Mouse (Mus musculus): Measurements from ENCODE around the gene Zfp346. TPM values are rescaled to one million over a fixed set of nuclear protein-coding genes. Genes with fewer than 3 reads are reported as not detected.

Gene Zfp346
- polyA plus RNA-seq, 1 experiment from 2014 or later = 32.5 TPM

DNA sequence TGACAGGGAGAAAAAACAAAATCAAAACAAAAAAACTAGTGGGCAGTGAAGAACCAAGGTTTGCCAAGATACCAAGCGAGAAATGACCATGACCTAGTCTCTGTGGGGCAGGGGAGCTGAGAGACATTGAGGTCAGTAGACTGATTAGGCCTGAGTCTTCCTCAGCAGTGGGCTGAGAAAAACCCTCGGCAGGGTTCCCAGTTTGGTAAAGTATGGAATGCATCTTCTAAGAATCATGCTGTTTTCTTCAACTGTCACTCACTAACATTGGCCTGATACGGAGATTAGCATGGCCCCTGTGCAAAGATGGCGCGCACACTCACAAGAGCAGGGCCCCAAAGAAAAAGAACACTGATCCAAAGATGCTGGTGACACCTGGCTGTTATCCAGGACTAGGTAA, 48.8 kb downstream of the Zfp346 start:
- Histone ChIP-seq H3K4me2 (replicated peaks) (no peak overlapping the region), H3K4me1 (0 out of 2 replicates have a peak, but pooled peaks cover 4% of the 10 kb centered on the region), H3K36me3 (no peaks in the 10 kb centered on the region), H3K27ac (no peak overlapping the region), H3K4me3 (no peak overlapping the region), H3K9ac (no peak overlapping the region), H3K9me3 (no peaks in the 10 kb centered on the region), H3K27me3 (peaks cover 31% of the 10 kb centered on the region)
- 89% methylated on average over 5 of the region's 5 CpGs for WGBS
- ATAC-seq (ENCODE audit: insufficient number of reproducible peaks, insufficient read depth, low FRiP score, low TSS enrichment) = no peak

DNA sequence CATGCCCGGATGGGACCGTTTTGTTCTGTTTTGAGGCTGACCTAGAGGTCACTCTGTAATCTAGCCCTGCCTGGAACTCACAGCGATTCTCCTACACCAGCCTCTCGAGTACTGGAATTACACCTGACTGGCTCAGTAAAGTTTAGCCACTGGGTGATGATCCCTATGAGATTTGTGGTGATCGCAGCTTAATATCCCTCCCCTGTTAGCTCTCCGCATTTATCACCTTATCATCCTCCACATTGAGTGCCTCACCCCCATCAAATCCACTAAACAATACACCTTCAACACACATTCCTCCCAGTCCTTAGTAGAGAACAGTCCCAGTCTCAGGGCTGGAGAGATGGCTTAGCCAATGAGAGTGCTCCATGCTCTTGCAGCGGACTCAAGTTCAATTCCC, 57.3 kb downstream of the Zfp346 start:
- Histone ChIP-seq H3K27ac (no peak overlapping the region), H3K27me3 (no peaks in the 10 kb centered on the region), H3K9ac (no peak overlapping the region), H3K4me1 (no peaks in the 10 kb centered on the region), H3K36me3 (no peaks in the 10 kb centered on the region), H3K4me3 (no peak overlapping the region), H3K4me2 (replicated peaks) (no peak overlapping the region), H3K9me3 (no peaks in the 10 kb centered on the region)
- ATAC-seq (ENCODE audit: insufficient number of reproducible peaks, insufficient read depth, low FRiP score, low TSS enrichment) = no peak
- 44% methylated on average over 7 of the region's 7 CpGs for WGBS

GRCm38 (mm10) chr13:55163553-55163952, 58.4 kb downstream of the Zfp346 start:
- no peak overlapping the region for H3K4me3 ChIP-seq

DNA sequence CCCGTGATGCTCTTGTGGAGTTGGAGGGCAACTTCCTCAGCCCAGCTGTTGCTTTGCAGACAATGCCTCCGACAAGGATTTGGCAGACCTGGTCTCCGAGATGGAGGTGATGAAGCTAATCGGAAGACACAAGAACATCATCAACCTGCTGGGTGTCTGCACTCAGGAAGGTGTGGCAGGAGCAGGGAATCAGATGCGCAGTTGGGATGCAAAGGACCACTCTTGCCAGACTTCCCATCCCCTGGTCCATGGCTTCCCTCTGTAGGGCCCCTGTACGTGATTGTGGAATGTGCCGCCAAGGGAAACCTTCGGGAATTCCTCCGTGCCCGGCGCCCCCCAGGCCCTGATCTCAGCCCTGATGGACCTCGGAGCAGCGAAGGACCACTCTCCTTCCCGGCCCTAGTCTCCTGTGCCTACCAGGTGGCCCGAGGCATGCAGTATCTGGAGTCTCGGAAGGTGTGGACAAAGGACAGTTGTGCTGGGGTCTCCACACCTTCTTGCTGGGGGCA, 60.8 kb downstream of the Zfp346 start:
- ATAC-seq (ENCODE audit: insufficient number of reproducible peaks, insufficient read depth, low FRiP score, low TSS enrichment) = no peak
- 85% methylated on average over 16 of the region's 16 CpGs for WGBS
- no peak overlapping the region for H3K27ac ChIP-seq

More at GRCm38 (mm10) chr13:55163553-55163952, 58.4 kb downstream of the Zfp346 start:
- no peaks in the 10 kb centered on the region for H3K4me1 ChIP-seq
- no peak overlapping the region for H3K9ac ChIP-seq
- no peak overlapping the region for H3K27ac ChIP-seq
- 62% methylated on average over 5 of the region's 5 CpGs for WGBS
- no peaks in the 10 kb centered on the region for H3K36me3 ChIP-seq
- no peaks in the 10 kb centered on the region for H3K9me3 ChIP-seq
- no peak for ATAC-seq (ENCODE audit: insufficient number of reproducible peaks, insufficient read depth, low FRiP score, low TSS enrichment)
- no peaks in the 10 kb centered on the region for H3K27me3 ChIP-seq
- H3K4me2 ChIP-seq (replicated peaks) = no peak overlapping the region

DNA sequence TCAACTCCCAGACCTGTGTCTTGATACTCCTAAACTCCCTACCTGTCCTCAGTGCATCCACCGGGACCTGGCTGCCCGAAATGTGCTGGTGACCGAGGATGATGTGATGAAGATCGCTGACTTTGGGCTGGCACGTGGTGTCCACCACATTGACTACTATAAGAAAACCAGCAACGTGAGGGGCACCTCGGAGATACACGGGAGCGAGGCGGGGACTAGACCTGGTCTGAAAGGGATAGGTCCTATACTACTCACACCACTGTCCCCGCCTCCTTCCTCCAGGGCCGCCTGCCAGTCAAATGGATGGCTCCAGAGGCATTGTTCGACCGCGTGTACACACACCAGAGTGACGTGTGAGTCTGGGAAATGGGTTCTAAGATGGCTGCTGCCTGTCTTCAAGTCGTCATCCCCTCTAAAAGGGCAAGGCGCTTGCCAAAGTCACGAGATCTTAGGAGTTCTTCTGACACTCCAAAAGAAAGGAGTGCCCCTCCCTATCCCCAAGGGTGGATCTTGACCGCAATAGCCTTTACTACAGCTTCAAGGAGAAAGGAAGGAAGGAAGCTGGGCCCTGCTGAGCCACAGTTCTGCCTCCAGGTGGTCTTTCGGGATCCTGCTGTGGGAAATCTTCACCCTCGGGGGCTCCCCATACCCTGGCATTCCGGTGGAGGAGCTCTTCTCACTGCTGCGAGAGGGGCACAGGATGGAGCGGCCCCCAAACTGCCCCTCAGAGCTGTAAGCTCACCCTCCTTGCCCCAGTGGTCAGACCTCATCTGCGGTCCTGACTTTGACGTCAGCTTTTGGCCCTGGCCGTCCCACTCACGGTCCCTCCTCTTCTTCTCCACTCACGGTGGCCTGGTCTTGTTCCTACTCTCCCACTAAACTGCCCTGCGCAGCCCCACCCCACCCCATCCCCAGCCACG, 62.0 kb downstream of the Zfp346 start:
- Histone ChIP-seq H3K4me3 (no peak overlapping the region), H3K9ac (no peak overlapping the region), H3K27ac (no peak overlapping the region), H3K4me2 (replicated peaks) (no peak overlapping the region), H3K36me3 (no peaks in the 10 kb centered on the region), H3K4me1 (peaks cover 18% of the 10 kb centered on the region), H3K9me3 (no peaks in the 10 kb centered on the region), H3K27me3 (no peaks in the 10 kb centered on the region)
- 84% methylated on average over 32 of the region's 32 CpGs for WGBS
- ATAC-seq (ENCODE audit: insufficient number of reproducible peaks, insufficient read depth, low FRiP score, low TSS enrichment) = no peak

More for the DNA sequence above, 60.8 kb downstream of the Zfp346 start:
- no peak overlapping the region for H3K4me3 ChIP-seq
- H3K4me1 ChIP-seq = peaks cover 7% of the 10 kb centered on the region
- H3K9ac ChIP-seq = no peak overlapping the region
- H3K9me3 ChIP-seq = no peaks in the 10 kb centered on the region
- H3K4me2 ChIP-seq (replicated peaks) = no peak overlapping the region
- H3K27me3 ChIP-seq = no peaks in the 10 kb centered on the region
- H3K36me3 ChIP-seq = no peaks in the 10 kb centered on the region

DNA sequence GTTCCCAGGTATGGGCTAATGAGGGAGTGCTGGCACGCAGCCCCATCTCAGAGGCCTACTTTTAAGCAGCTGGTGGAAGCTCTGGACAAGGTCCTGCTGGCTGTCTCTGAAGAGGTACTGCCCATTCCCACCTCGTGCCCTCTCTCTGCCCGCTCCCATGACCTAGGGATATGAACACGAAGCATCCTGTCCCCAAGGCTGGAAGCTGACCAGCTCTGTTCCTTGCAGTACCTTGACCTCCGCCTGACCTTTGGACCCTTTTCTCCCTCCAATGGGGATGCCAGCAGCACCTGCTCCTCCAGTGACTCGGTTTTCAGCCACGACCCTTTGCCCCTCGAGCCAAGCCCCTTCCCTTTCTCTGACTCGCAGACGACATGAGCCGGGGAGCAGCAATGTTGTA, 62.7 kb downstream of the Zfp346 start:
- no peak overlapping the region for H3K4me2 ChIP-seq (replicated peaks)
- H3K4me3 ChIP-seq = no peak overlapping the region
- no peak overlapping the region for H3K27ac ChIP-seq
- no peaks in the 10 kb centered on the region for H3K27me3 ChIP-seq
- no peaks in the 10 kb centered on the region for H3K36me3 ChIP-seq
- peaks cover 24% of the 10 kb centered on the region for H3K4me1 ChIP-seq
- no peak overlapping the region for H3K9ac ChIP-seq
- H3K9me3 ChIP-seq = no peaks in the 10 kb centered on the region
- ATAC-seq (ENCODE audit: insufficient number of reproducible peaks, insufficient read depth, low FRiP score, low TSS enrichment) = no peak
- 84% methylated on average over 11 of the region's 11 CpGs for WGBS

GRCm38 (mm10) chr13:55168255-55168654, 63.1 kb downstream of the Zfp346 start:
- no peaks in the 10 kb centered on the region for H3K9me3 ChIP-seq
- no peaks in the 10 kb centered on the region for H3K36me3 ChIP-seq
- no peak overlapping the region for H3K27ac ChIP-seq
- H3K4me2 ChIP-seq (replicated peaks) = no peak overlapping the region
- H3K4me1 ChIP-seq = peaks cover 24% of the 10 kb centered on the region
- ATAC-seq (ENCODE audit: insufficient number of reproducible peaks, insufficient read depth, low FRiP score, low TSS enrichment) = no peak
- no peaks in the 10 kb centered on the region for H3K27me3 ChIP-seq
- no peak overlapping the region for H3K4me3 ChIP-seq
- no peak overlapping the region for H3K9ac ChIP-seq
- WGBS = 92% methylated on average over 5 of the region's 5 CpGs

DNA sequence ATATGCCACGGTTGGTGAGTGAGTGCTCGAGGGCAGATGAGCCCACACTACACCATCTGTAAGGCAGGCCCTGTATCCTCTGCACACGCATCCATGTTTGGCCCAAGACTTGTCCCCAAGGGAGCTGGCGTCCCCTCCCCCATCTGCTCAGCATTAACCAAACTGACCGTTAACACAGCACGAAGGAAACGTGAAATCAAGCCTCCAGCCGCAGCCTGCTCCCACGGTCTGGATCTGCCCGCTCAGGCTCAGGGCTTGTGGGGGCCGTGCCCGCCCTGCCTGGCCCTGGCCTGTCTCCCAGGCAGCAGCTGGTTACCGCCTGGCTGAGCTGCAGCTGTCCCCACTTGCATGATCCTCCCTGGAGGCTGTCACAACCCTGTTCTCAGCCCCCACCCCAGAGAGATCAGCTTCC, 63.9 kb downstream of the Zfp346 start:
- H3K9me3 ChIP-seq = no peaks in the 10 kb centered on the region
- 51% methylated on average over 13 of the region's 13 CpGs for WGBS
- peak; percentile 67; the same call in 1 of the 2 replicates for ATAC-seq (ENCODE audit: insufficient number of reproducible peaks, insufficient read depth, low FRiP score, low TSS enrichment)
- no peak overlapping the region for H3K4me3 ChIP-seq
- no peaks in the 10 kb centered on the region for H3K27me3 ChIP-seq
- peaks cover 24% of the 10 kb centered on the region for H3K4me1 ChIP-seq
- no peak overlapping the region for H3K9ac ChIP-seq
- H3K36me3 ChIP-seq = no peaks in the 10 kb centered on the region
- no peak overlapping the region; the same call in 1 of the 2 replicates for H3K27ac ChIP-seq
- no peak overlapping the region for H3K4me2 ChIP-seq (replicated peaks)

GRCm38 (mm10) chr13:55171517-55172335, 66.6 kb downstream of the Zfp346 start:
- 0 out of 2 replicates have a peak, but pooled peaks have one; percentile 11 for ATAC-seq (ENCODE audit: insufficient number of reproducible peaks, insufficient read depth, low FRiP score, low TSS enrichment)
- Histone ChIP-seq H3K27me3 (no peaks in the 10 kb centered on the region), H3K9me3 (no peaks in the 10 kb centered on the region), H3K4me1 (peaks cover 24% of the 10 kb centered on the region), H3K36me3 (no peaks in the 10 kb centered on the region), H3K9ac (peak overlapping the region; percentile 24; the same call in 1 of the 2 replicates), H3K4me3 (0 out of 2 replicates have a peak overlapping the region, but pooled peaks have one; percentile 1), H3K27ac (peak overlapping the region; percentile 59; the same call in 1 of the 2 replicates), H3K4me2 (replicated peaks) (peak overlapping the region; percentile 43)
- 10% methylated on average over 26 of the region's 26 CpGs for WGBS

DNA sequence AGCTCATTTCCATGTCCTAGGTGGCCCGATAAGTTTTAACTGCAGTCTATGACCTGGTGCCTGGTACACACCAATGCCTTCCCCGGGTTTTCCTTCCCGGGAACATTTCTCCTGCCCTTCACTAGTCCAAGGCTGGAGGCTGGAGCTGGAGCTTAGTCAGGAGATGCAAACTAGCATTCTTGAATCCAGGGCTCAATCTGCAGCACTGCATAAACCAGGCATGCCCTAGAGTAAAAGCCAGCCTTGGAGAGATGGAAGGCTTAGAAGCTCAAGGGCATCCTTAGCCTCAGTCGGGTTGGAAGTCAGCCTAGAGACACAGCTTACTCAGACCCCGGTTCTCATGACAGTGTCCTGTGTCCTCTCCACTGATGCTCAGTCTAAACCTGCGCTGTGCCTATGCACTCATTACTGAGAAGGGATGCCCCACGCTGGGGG, 67.2 kb downstream of the Zfp346 start:
- H3K27me3 ChIP-seq = no peaks in the 10 kb centered on the region
- no peak overlapping the region for H3K9ac ChIP-seq
- no peak for ATAC-seq (ENCODE audit: insufficient number of reproducible peaks, insufficient read depth, low FRiP score, low TSS enrichment)
- peak overlapping the region; percentile 43 for H3K4me2 ChIP-seq (replicated peaks)
- whole genome bisulfite sequencing = 32% methylated on average over 7 of the region's 7 CpGs
- no peaks in the 10 kb centered on the region for H3K36me3 ChIP-seq
- 0 out of 2 replicates have a peak overlapping the region, but pooled peaks have one; percentile 3 for H3K27ac ChIP-seq
- H3K4me1 ChIP-seq = peaks cover 24% of the 10 kb centered on the region
- H3K4me3 ChIP-seq = no peak overlapping the region
- H3K9me3 ChIP-seq = no peaks in the 10 kb centered on the region

- no peaks in the 10 kb centered on the region for H3K36me3 ChIP-seq
- no peak overlapping the region for H3K4me3 ChIP-seq
- 60% methylated on average over 11 of the region's 11 CpGs for WGBS
- no peak overlapping the region for H3K4me2 ChIP-seq (replicated peaks)
- H3K27me3 ChIP-seq = no peaks in the 10 kb centered on the region
- no peak for ATAC-seq (ENCODE audit: insufficient number of reproducible peaks, insufficient read depth, low FRiP score, low TSS enrichment)
- peaks cover 18% of the 10 kb centered on the region for H3K4me1 ChIP-seq
- no peak overlapping the region for H3K9ac ChIP-seq
- H3K27ac ChIP-seq = no peak overlapping the region
- H3K9me3 ChIP-seq = no peaks in the 10 kb centered on the region
Measured at GRCm38 (mm10) chr13:55174347-55174746, 69.2 kb downstream of the Zfp346 start.

All from embryonic facial prominence, embryonic 12.5 days (tissue).